Mouse (Mus musculus) hindbrain, postnatal 0 days (tissue): ENCODE measurements around the gene 0610010F05Rik. TPM values are rescaled to one million over a fixed set of nuclear protein-coding genes. Genes with fewer than 3 reads are reported as not detected.
A peak's percentile ranks its signal among the peaks of the same experiment; 100 is the strongest.

Source experiments
- ATAC-seq: fragments of 200-750 bp; cut with Nextera tagmentation; 2 replicates; pipeline ENCODE4 v1.8.0; 2017; ENCODE audit warnings: mild to moderate bottlenecking, moderate TSS enrichment, moderate library complexity
- DNase-seq: peaks from one replicate; pipeline ENCODE4 v3.0.0-alpha.2; 2015; ENCODE audit warnings: low spot score
- H3K27ac ChIP-seq: fragments of 300-500 bp; sonication (generic); 2 replicates; pipeline ENCODE4 v1.5.1; 2014; ENCODE audit warnings: mild to moderate bottlenecking
- H3K27me3 ChIP-seq: fragments of 300-500 bp; sonication (generic); 2 replicates; pipeline ENCODE4 v1.6.1; 2014; ENCODE audit warnings: low read length, mixed read lengths; ENCODE audit not compliant: insufficient read depth
- H3K36me3 ChIP-seq: fragments of 300-500 bp; sonication (generic); 2 replicates; pipeline ENCODE4 v1.6.1; 2014; ENCODE audit warnings: low read length, mixed read lengths; ENCODE audit not compliant: insufficient read depth
- H3K4me1 ChIP-seq: fragments of 300-500 bp; sonication (generic); 2 replicates; pipeline ENCODE4 v1.6.1; 2014; ENCODE audit warnings: antibody characterized with exemption, low read length, mixed read lengths; ENCODE audit not compliant: insufficient read depth
- H3K4me2 ChIP-seq: fragments of 300-500 bp; sonication (generic); 2 replicates; pipeline ENCODE4 v1.6.1; 2014; ENCODE audit warnings: low read depth, mild to moderate bottlenecking, low read length, moderate library complexity, mixed read lengths
- H3K4me3 ChIP-seq: fragments of 300-500 bp; sonication (generic); 2 replicates; pipeline ENCODE4 v1.5.1; 2014; ENCODE audit warnings: low read length
- H3K9ac ChIP-seq: fragments of 300-500 bp; sonication (generic); replicated peaks from 2 replicates; pipeline ENCODE4 v1.6.1; 2014; ENCODE audit warnings: mild to moderate bottlenecking, low read length, moderate library complexity, mixed read lengths
- H3K9me3 ChIP-seq: fragments of 300-500 bp; sonication (generic); 2 replicates; pipeline ENCODE4 v1.6.1; 2016; ENCODE audit warnings: low read length, mixed read lengths
- CTCF ChIP-seq: IDR thresholded peaks from 2 replicates; pipeline ENCODE4 v1.5.1; 2016; ENCODE audit warnings: antibody characterized with exemption, control low read depth, low read depth
- WGBS: fragments of 180-500 bp; shearing (Covaris S2); extraction: QIAGEN DNeasy Blood & Tissue Kit; methylation state at CpG from one replicate; pipeline ENCODE4 v1.1.7; 2014; 5-methylcytosine and 5-hydroxymethylcytosine counted together
- polyA plus RNA-seq: library from polyadenylated mRNA; unstranded; fragments of >200 nt; fragmentation: Nextera tagmentation; extraction: Ambion mirVana; gene quantifications from 2 replicates; pipeline ENCODE4 v1.2.1, GENCODE M21; 2015
- total RNA-seq: library from RNA; depleted of rRNA; stranded (reverse); fragments of >200 nt; gene quantifications from 2 replicates; pipeline ENCODE4 v1.2.3, GENCODE M21; 2014

Gene 0610010F05Rik
- total and polyA plus RNA-seq, 2 experiments from 2014 or later: 71.0 to 124 TPM

GRCm38 (mm10) chr11:23653666-23654065 is 20.2 kb upstream of the 0610010F05Rik start:
- no peak for TF ChIP-seq CTCF
- H3K4me3 ChIP-seq: no peak overlapping the region
- H3K4me2 ChIP-seq: no peak overlapping the region
- 62% methylated on average over 3 of the region's 3 CpGs for WGBS
- no peak overlapping the region for H3K9ac ChIP-seq
- DNase-seq: no peak
- H3K27ac ChIP-seq: no peak overlapping the region
- no peaks in the 10 kb centered on the region for H3K27me3 ChIP-seq
- no peak for ATAC-seq
- no peaks in the 10 kb centered on the region for H3K4me1 ChIP-seq
- H3K9me3 ChIP-seq: no peaks in the 10 kb centered on the region
- H3K36me3 ChIP-seq: no peaks in the 10 kb centered on the region

GRCm38 (mm10) chr11:23647835-23648234 is 14.4 kb upstream of the 0610010F05Rik start:
- H3K36me3 ChIP-seq: no peaks in the 10 kb centered on the region
- no peak for TF ChIP-seq CTCF
- H3K4me1 ChIP-seq: no peaks in the 10 kb centered on the region
- no peaks in the 10 kb centered on the region for H3K27me3 ChIP-seq
- H3K9ac ChIP-seq: no peak overlapping the region
- 93% methylated on average over 3 of the region's 3 CpGs for WGBS
- no peak for ATAC-seq
- H3K4me3 ChIP-seq: no peak overlapping the region
- H3K4me2 ChIP-seq: no peak overlapping the region
- no peak overlapping the region for H3K27ac ChIP-seq
- DNase-seq: no peak
- H3K9me3 ChIP-seq: no peaks in the 10 kb centered on the region

GRCm38 (mm10) chr11:23647431-23647830 is 14.0 kb upstream of the 0610010F05Rik start:
- DNase-seq (no peak), ATAC-seq (no peak)
- no peaks in the 10 kb centered on the region for H3K9me3 ChIP-seq
- no peak overlapping the region for H3K4me2 ChIP-seq
- no peaks in the 10 kb centered on the region for H3K36me3 ChIP-seq
- H3K4me1 ChIP-seq: no peaks in the 10 kb centered on the region
- H3K27me3 ChIP-seq: no peaks in the 10 kb centered on the region
- H3K9ac ChIP-seq: no peak overlapping the region
- TF ChIP-seq CTCF: no peak
- no peak overlapping the region for H3K27ac ChIP-seq
- H3K4me3 ChIP-seq: no peak overlapping the region

- no peak overlapping the region for H3K4me2 ChIP-seq
- TF ChIP-seq CTCF: no peak
- no peaks in the 10 kb centered on the region for H3K4me1 ChIP-seq
- H3K27me3 ChIP-seq: no peaks in the 10 kb centered on the region
- no peaks in the 10 kb centered on the region for H3K9me3 ChIP-seq
- H3K27ac ChIP-seq: 0 out of 2 replicates have a peak overlapping the region, but pooled peaks have one; percentile 8
- no peak for ATAC-seq
- H3K4me3 ChIP-seq: no peak overlapping the region
- DNase-seq: peak; percentile 5
- WGBS: 50% methylated on average over 8 of the region's 8 CpGs
- H3K9ac ChIP-seq: no peak overlapping the region
- H3K36me3 ChIP-seq: no peaks in the 10 kb centered on the region
These were observed 1.1 kb upstream of the 0610010F05Rik start for GRCm38 (mm10) chr11:23634573-23634972.

- Histone ChIP-seq H3K4me3 (peak overlapping the region; percentile 79), H3K27me3 (no peaks in the 10 kb centered on the region), H3K9ac (peak overlapping the region; percentile 96; the same call in 1 of the 2 replicates), H3K4me2 (peak overlapping the region; percentile 75), H3K9me3 (no peaks in the 10 kb centered on the region), H3K4me1 (no peaks in the 10 kb centered on the region), H3K36me3 (no peaks in the 10 kb centered on the region), H3K27ac (peak overlapping the region; percentile 96)
- no peak for TF ChIP-seq CTCF
- 6% methylated on average over 7 of the region's 7 CpGs for WGBS
- ATAC-seq (no peak), DNase-seq (no peak)
These were observed 408 bp upstream of the 0610010F05Rik start for GRCm38 (mm10) chr11:23633879-23634215.

GRCm38 (mm10) chr11:23630664-23631063 is 2.8 kb downstream of the 0610010F05Rik start:
- Histone ChIP-seq H3K27me3 (no peaks in the 10 kb centered on the region), H3K4me2 (no peak overlapping the region), H3K4me3 (no peak overlapping the region), H3K36me3 (peaks cover 9% of the 10 kb centered on the region), H3K9me3 (no peaks in the 10 kb centered on the region), H3K4me1 (no peaks in the 10 kb centered on the region), H3K9ac (no peak overlapping the region), H3K27ac (no peak overlapping the region)
- TF ChIP-seq CTCF: peak; percentile 36
- ATAC-seq (no peak), DNase-seq (no peak)

GRCm38 (mm10) chr11:23618995-23619394 is 14.4 kb downstream of the 0610010F05Rik start:
- 89% methylated on average over 5 of the region's 5 CpGs for WGBS
- Histone ChIP-seq H3K9me3 (no peaks in the 10 kb centered on the region), H3K4me1 (no peaks in the 10 kb centered on the region), H3K36me3 (peaks cover 8% of the 10 kb centered on the region), H3K27ac (no peak overlapping the region), H3K9ac (no peak overlapping the region), H3K27me3 (no peaks in the 10 kb centered on the region), H3K4me2 (no peak overlapping the region), H3K4me3 (no peak overlapping the region)
- ATAC-seq (no peak), DNase-seq (no peak)
- no peak for TF ChIP-seq CTCF
